ENCODE assay signal across 20 mouse cellular contexts in the genomic region with DNA sequence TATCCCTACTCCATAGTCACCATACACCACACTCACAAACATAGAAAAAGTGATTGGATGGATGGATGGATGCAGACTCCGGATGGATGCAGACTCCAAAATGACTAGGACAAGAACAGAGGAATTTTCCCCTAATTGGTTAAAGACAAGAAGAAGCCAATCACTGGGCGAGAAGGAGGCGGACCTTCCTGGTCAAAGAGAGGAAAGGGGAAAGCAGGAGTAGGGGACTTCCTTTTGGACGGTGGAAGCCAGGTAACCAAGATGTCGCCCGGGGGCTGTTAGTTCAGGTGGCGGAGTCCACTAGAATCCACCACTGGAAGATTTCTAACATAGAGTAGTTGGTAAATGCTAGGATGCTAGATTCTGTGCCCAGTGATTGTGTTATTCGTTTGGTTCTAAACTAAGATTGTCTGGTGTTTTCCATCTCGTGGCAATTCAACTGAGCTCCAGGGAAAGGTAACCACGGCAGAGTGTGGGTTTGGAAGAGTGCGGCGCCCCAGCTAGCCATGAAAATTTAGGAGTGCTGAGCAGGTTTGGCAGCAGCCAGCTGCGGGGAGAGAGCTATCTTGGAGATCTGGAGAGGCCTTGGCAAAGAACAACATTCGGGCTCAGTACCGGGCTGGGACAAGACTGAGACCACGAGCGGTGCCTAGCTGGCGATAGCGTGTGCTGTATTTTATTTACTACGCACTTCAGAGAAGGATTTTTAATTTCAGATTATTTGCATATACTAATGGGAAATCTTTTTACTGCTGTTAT.
"Had no signal": no experiment of that assay in that cellular context is flagged by ENCODE, and none has a peak within 500 bp of the region (broad histone marks: within the 10 kb centered on the region; RNA-seq: fewer than 3 reads in every experiment).

No protein-coding gene starts in this region.

- H3K27ac ChIP-seq: kidney, postnatal 0 days; layer of hippocampus, adult 2 months; limb, embryonic 10.5 days; limb, embryonic 13.5 days; liver, embryonic 13.5 days; neural tube, embryonic 13.5 days; stomach, embryonic 15.5 days had no signal

- H3K4me2 ChIP-seq: limb, embryonic 13.5 days; liver, embryonic 13.5 days; midbrain, embryonic 11.5 days; neural tube, embryonic 13.5 days; stomach, embryonic 15.5 days had no signal

- DNase-seq: kidney, adult 2 months; kidney, postnatal 25 days; layer of hippocampus, adult 9-11 months; liver, embryonic 13.5 days; lung, adult 2 months; lung, postnatal 14 days; lung, postnatal 4 days; midbrain, embryonic 14.5 days; right cerebral cortex, adult 18-20 months; right cerebral cortex, postnatal 14 days; right cerebral cortex, postnatal 4 days; thymus, postnatal 25 days had no signal

- H3K9me3 ChIP-seq: limb, embryonic 10.5 days; liver, embryonic 13.5 days; neural tube, embryonic 13.5 days; stomach, embryonic 15.5 days had no signal

- H3K4me3 ChIP-seq: layer of hippocampus, adult 2 months; limb, embryonic 10.5 days; limb, embryonic 13.5 days; liver, embryonic 13.5 days; myocyte; neural tube, embryonic 13.5 days; stomach, embryonic 15.5 days had no signal

- H3K27me3 ChIP-seq: limb, embryonic 13.5 days; liver, embryonic 13.5 days; neural tube, embryonic 13.5 days; stomach, embryonic 15.5 days had no signal

- H3K9ac ChIP-seq: limb, embryonic 13.5 days; liver, embryonic 13.5 days; neural tube, embryonic 13.5 days; stomach, embryonic 15.5 days had no signal

- H3K4me1 ChIP-seq: limb, embryonic 13.5 days; liver, embryonic 13.5 days; neural tube, embryonic 13.5 days; stomach, embryonic 15.5 days had no signal
